Mouse (Mus musculus) lung, adult 2 months (tissue): ENCODE data around the gene Ppp1r1b. TPM values are rescaled to one million over a fixed set of nuclear protein-coding genes. Genes with fewer than 3 reads are reported as not detected.

Experiments used
- DNase-seq: peaks from one replicate; pipeline ENCODE4 v3.0.0; 2022
- H3K4me1 ChIP-seq: fragments of 200-500 bp; 2 replicates; pipeline ENCODE4 v1.6.1; 2011; ENCODE audit warnings: low read length; ENCODE audit not compliant: control insufficient read depth, insufficient read depth
- H3K4me3 ChIP-seq: fragments of 200-500 bp; replicated peaks from 2 replicates; pipeline ENCODE3; 2011; ENCODE audit warnings: low read depth, mild to moderate bottlenecking, control low read depth, low read length; ENCODE audit errors: extremely low read depth
- CTCF ChIP-seq: fragments of 200-500 bp; IDR thresholded peaks from 2 replicates; pipeline ENCODE4 v1.5.1; 2011; ENCODE audit warnings: mild to moderate bottlenecking, low read length, control low read depth; ENCODE audit not compliant: insufficient read depth
- POLR2A ChIP-seq: fragments of 200-500 bp; IDR thresholded peaks from 2 replicates; pipeline ENCODE4 v1.6.1; 2011; ENCODE audit warnings: low read depth, mild to moderate bottlenecking, control low read depth, low read length, borderline replicate concordance; ENCODE audit errors: extremely low read depth
- WGBS: fragments of 180-500 bp; shearing (Covaris S2); methylation state at CpG from one replicate; pipeline ENCODE4 v1.1.7; 2018; 5-methylcytosine and 5-hydroxymethylcytosine counted together
- polyA plus RNA-seq: library from polyadenylated mRNA; depleted of rRNA; stranded (reverse); fragments of >200 nt; gene quantifications from 2 replicates; pipeline ENCODE4 v1.2.3, GENCODE M21; 2012

The Ppp1r1b gene
- polyA plus RNA-seq, 1 experiment, result 20.0 TPM

- Histone ChIP-seq H3K4me3 (no peak overlapping the region), H3K4me1 (peaks cover 4% of the 10 kb centered on the region; the same call in 1 of the 2 replicates)
- 54% methylated on average over 10 of the region's 10 CpGs for WGBS
- TF ChIP-seq POLR2A (no peak), CTCF (no peak)
- DNase-seq, result no peak
Observed at GRCm38 (mm10) chr11:98367171-98367862, 19.1 kb downstream of the Ppp1r1b start.

GRCm38 (mm10) chr11:98367863-98368186, 19.6 kb downstream of the Ppp1r1b start:
- Histone ChIP-seq H3K4me3 (no peak overlapping the region), H3K4me1 (peaks cover 3% of the 10 kb centered on the region; the same call in 1 of the 2 replicates)
- TF ChIP-seq CTCF (no peak), POLR2A (no peak)
- no peak for DNase-seq
- 69% methylated on average over 7 of the region's 7 CpGs for WGBS

- Histone ChIP-seq H3K4me3 (no peak overlapping the region), H3K4me1 (peaks cover 3% of the 10 kb centered on the region; the same call in 1 of the 2 replicates)
- WGBS, result 52% methylated on average over 6 of the region's 6 CpGs
- TF ChIP-seq CTCF, result no peak
- TF ChIP-seq POLR2A, result no peak
- DNase-seq, result no peak
Observed at GRCm38 (mm10) chr11:98369337-98369736, 21.1 kb downstream of the Ppp1r1b start.

GRCm38 (mm10) chr11:98370588-98370987, 22.4 kb downstream of the Ppp1r1b start:
- peaks cover 3% of the 10 kb centered on the region; the same call in 1 of the 2 replicates for H3K4me1 ChIP-seq
- WGBS, result 83% methylated on average over 2 of the region's 2 CpGs
- H3K4me3 ChIP-seq, result no peak overlapping the region
- TF ChIP-seq CTCF (no peak), POLR2A (no peak)
- DNase-seq, result no peak

GRCm38 (mm10) chr11:98371556-98372240, 23.5 kb downstream of the Ppp1r1b start:
- Histone ChIP-seq H3K4me3 (no peak overlapping the region), H3K4me1 (no peaks in the 10 kb centered on the region)
- no peak for TF ChIP-seq POLR2A
- TF ChIP-seq CTCF, result no peak
- WGBS, result 63% methylated on average over 10 of the region's 10 CpGs
- no peak for DNase-seq

- 10% methylated on average over 2 of the region's 2 CpGs for WGBS
- TF ChIP-seq POLR2A (no peak), CTCF (peak; percentile 83)
- Histone ChIP-seq H3K4me3 (no peak overlapping the region), H3K4me1 (no peaks in the 10 kb centered on the region)
- no peak for DNase-seq
Observed at GRCm38 (mm10) chr11:98372406-98372805, 24.2 kb downstream of the Ppp1r1b start.

- no peak for DNase-seq
- WGBS, result 85% methylated on average over 6 of the region's 6 CpGs
- Histone ChIP-seq H3K4me1 (no peaks in the 10 kb centered on the region), H3K4me3 (no peak overlapping the region)
- no peak for TF ChIP-seq POLR2A
- no peak for TF ChIP-seq CTCF
Observed at GRCm38 (mm10) chr11:98373244-98373643, 25.0 kb downstream of the Ppp1r1b start.

- TF ChIP-seq POLR2A (no peak), CTCF (no peak)
- Histone ChIP-seq H3K4me1 (no peaks in the 10 kb centered on the region), H3K4me3 (no peak overlapping the region)
- WGBS, result 72% methylated on average over 8 of the region's 8 CpGs
- no peak for DNase-seq
Observed at GRCm38 (mm10) chr11:98374266-98374665, 26.1 kb downstream of the Ppp1r1b start.

- Histone ChIP-seq H3K4me3 (no peak overlapping the region), H3K4me1 (no peaks in the 10 kb centered on the region)
- 84% methylated on average over 5 of the region's 5 CpGs for WGBS
- TF ChIP-seq POLR2A (no peak), CTCF (no peak)
- no peak for DNase-seq
Observed at GRCm38 (mm10) chr11:98376756-98377155, 28.6 kb downstream of the Ppp1r1b start.

GRCm38 (mm10) chr11:98377787-98378186, 29.6 kb downstream of the Ppp1r1b start:
- TF ChIP-seq CTCF (no peak), POLR2A (no peak)
- no peaks in the 10 kb centered on the region for H3K4me1 ChIP-seq
- WGBS, result 80% methylated on average over 11 of the region's 11 CpGs
- H3K4me3 ChIP-seq, result no peak overlapping the region
- DNase-seq, result no peak
